Mouse (Mus musculus) testis, postnatal 10 days (tissue): ENCODE measurements around the gene Commd2.

Source experiments
- DNase-seq: peaks from one replicate; pipeline ENCODE4 v3.0.0; 2021; ENCODE audit warnings: low spot score

Gene Commd2

GRCm38 (mm10) chr3:57615652-57616051, 35.9 kb downstream of the Commd2 start:
- DNase-seq = no peak

GRCm38 (mm10) chr3:57612430-57612997, 39.0 kb downstream of the Commd2 start:
- no peak for DNase-seq

GRCm38 (mm10) chr3:57611776-57612175, 39.7 kb downstream of the Commd2 start:
- DNase-seq = no peak

- DNase-seq = no peak
Measured at GRCm38 (mm10) chr3:57604618-57605015, 46.9 kb downstream of the Commd2 start.

- no peak for DNase-seq
Measured at GRCm38 (mm10) chr3:57603891-57604617, 47.5 kb downstream of the Commd2 start.

- no peak for DNase-seq
Measured at GRCm38 (mm10) chr3:57602610-57603009, 48.9 kb downstream of the Commd2 start.

DNA sequence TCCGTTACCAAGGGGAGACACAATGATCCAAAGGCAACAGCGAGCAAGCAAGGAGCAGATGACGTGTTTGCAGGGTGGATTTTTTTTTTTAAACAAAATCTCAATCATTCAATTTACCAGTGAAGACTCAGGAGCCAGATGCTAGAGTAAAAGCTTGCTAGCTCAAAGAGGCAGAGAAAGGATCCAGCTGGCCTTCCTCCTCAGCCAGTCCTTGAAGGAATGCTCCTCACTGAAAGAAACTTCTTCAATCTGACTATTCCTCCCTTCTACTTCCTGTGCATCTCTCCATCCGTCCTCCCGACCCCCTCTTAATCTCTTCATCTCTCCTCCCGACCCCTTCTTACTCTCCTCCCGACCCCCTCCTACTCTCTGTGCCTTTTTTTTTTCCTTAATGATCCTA, 54.9 kb downstream of the Commd2 start:
- no peak for DNase-seq

- no peak for DNase-seq
Measured at GRCm38 (mm10) chr3:57595506-57595905, 56.0 kb downstream of the Commd2 start.
